Mouse (Mus musculus) CD4-positive helper T cell, adult 2 months (primary cell): ENCODE results near the gene Zcchc24.

Experiments
- DNase-seq: peaks from one replicate; pipeline ENCODE4 v3.0.0-alpha.2; 2012; ENCODE audit warnings: low read depth, missing footprints, low spot score

The Zcchc24 gene

DNA sequence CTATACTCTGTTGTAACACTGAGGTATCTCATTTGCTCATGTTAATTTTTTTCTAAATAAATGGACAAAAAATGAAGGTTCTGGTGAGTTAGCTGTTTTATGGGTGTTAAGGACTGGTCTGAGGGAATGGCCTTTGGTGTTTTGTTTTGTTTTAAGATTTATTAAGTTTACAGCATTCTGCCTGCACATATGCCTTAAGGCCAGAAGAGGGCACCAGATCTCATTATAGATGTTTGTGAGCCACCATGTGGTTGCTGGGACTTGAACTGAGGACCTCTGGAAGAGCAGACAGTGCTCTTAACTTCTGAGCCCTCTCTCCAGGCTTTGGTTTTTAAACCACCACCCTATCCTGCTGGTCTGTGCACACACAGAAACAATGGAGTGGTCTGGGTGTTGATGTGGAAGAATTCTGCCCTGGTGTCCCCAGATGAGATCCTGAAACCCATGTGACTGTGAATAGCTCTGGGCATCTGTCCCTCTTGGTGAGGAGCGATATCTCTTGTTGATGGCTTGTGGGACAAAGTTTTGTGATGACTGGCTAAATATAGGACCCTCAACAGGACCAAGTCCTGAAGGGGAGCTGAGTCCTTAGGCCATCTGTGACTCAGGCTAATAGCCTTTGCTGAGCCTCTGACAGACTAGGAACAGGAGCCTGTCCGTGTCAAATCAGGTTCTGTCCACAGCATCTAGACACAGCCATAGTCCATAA is 102.0 kb downstream of the Zcchc24 start:
- DNase-seq = peak; percentile 19

GRCm38 (mm10) chr14:25665314-25665970 is 103.4 kb downstream of the Zcchc24 start:
- DNase-seq = no peak

GRCm38 (mm10) chr14:25664310-25664695 is 104.5 kb downstream of the Zcchc24 start:
- DNase-seq = no peak

GRCm38 (mm10) chr14:25663649-25664309 is 105.1 kb downstream of the Zcchc24 start:
- DNase-seq = no peak
